Mouse (Mus musculus): Measurements from ENCODE around the gene Sh3glb2. TPM values are rescaled to one million over a fixed set of nuclear protein-coding genes. Genes with fewer than 3 reads are reported as not detected.

Sh3glb2 gene
- polyA plus RNA-seq, 1 experiment: 30.8 TPM

DNA sequence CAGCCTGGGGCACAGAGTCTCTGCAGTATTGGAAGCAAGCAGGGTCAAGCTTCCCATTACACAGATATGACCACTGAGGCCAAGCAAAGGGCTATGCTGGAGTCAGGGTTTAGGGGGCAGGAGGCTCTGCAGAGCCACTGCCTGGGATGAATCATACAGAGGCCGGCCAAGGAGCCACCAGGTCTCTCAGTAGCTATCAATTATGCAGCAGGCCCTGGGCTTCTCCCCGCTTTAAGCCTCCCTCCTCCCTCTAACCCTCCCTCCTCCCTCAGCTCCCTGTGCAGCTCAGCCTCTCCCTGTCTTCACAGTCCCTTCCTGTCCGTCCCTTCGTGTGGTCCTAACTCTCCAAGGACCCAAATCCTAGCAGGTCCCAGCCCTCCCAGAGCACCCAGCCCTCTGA is 2.9 kb downstream of the Sh3glb2 start:
- H3K36me3 ChIP-seq (ENCODE audit: control insufficient read depth, insufficient read depth, low read length, poor library complexity, severe bottlenecking): no peaks in the 10 kb centered on the region
- no peak overlapping the region for H3K27ac ChIP-seq (ENCODE audit: insufficient read depth, low read length)
- H3K4me1 ChIP-seq (ENCODE audit: control insufficient read depth, insufficient read depth, low read length): peaks cover 3% of the 10 kb centered on the region
- no peak overlapping the region for H3K9ac ChIP-seq (ENCODE audit: low read depth, poor library complexity, severe bottlenecking)
- H3K4me3 ChIP-seq (ENCODE audit: low read depth, low read length): no peak overlapping the region
- TF ChIP-seq CTCF (IDR thresholded peaks at IDR 0.05; ENCODE audit: low read depth, low read length) (no peak), EP300 (IDR thresholded peaks at IDR 0.05; ENCODE audit: insufficient read depth, low read depth, low read length) (no peak), POLR2A (IDR thresholded peaks at IDR 0.05; ENCODE audit: insufficient read depth, low read length) (no peak)
- no peaks in the 10 kb centered on the region for H3K9me3 ChIP-seq (replicated peaks; ENCODE audit: control insufficient read depth, insufficient read depth, low read length, poor library complexity, severe bottlenecking)
- no peaks in the 10 kb centered on the region for H3K27me3 ChIP-seq (ENCODE audit: control insufficient read depth, insufficient read depth, low read length, poor library complexity, severe bottlenecking)

DNA sequence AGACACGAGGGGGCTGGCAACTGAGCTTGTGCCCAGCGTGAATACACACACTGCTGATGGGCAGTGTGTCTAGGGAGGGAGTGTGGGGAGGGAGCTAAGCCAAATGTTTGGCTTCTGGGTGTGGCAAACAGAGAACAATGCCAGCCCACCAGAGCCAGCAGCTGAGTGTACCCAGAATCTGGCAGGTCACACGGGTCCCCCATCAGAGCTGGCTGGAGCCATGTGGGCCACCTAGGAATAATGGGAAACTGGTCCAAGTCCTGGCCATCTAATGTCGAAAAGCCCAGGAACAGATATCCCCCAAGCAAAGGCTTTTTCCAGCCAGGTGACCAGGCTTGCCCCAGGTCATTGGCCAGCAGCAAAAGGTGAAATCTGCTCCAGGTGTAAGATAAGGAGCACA is 3.3 kb downstream of the Sh3glb2 start:
- H3K9ac ChIP-seq (ENCODE audit: low read depth, poor library complexity, severe bottlenecking): no peak overlapping the region
- peaks cover 3% of the 10 kb centered on the region for H3K4me1 ChIP-seq (ENCODE audit: control insufficient read depth, insufficient read depth, low read length)
- H3K9me3 ChIP-seq (replicated peaks; ENCODE audit: control insufficient read depth, insufficient read depth, low read length, poor library complexity, severe bottlenecking): no peaks in the 10 kb centered on the region
- TF ChIP-seq POLR2A (IDR thresholded peaks at IDR 0.05; ENCODE audit: insufficient read depth, low read length) (no peak), EP300 (IDR thresholded peaks at IDR 0.05; ENCODE audit: insufficient read depth, low read depth, low read length) (no peak), CTCF (IDR thresholded peaks at IDR 0.05; ENCODE audit: low read depth, low read length) (no peak)
- no peaks in the 10 kb centered on the region for H3K36me3 ChIP-seq (ENCODE audit: control insufficient read depth, insufficient read depth, low read length, poor library complexity, severe bottlenecking)
- no peaks in the 10 kb centered on the region for H3K27me3 ChIP-seq (ENCODE audit: control insufficient read depth, insufficient read depth, low read length, poor library complexity, severe bottlenecking)
- H3K4me3 ChIP-seq (ENCODE audit: low read depth, low read length): no peak overlapping the region
- H3K27ac ChIP-seq (ENCODE audit: insufficient read depth, low read length): no peak overlapping the region

- H3K4me1 ChIP-seq (ENCODE audit: control insufficient read depth, insufficient read depth, low read length): no peaks in the 10 kb centered on the region
- no peaks in the 10 kb centered on the region for H3K36me3 ChIP-seq (ENCODE audit: control insufficient read depth, insufficient read depth, low read length, poor library complexity, severe bottlenecking)
- no peak overlapping the region for H3K4me3 ChIP-seq (ENCODE audit: low read depth, low read length)
- 0 out of 2 replicates have a peak overlapping the region, but pooled peaks have one; percentile 23 for H3K27ac ChIP-seq (ENCODE audit: insufficient read depth, low read length)
- no peak for TF ChIP-seq EP300 (IDR thresholded peaks at IDR 0.05; ENCODE audit: insufficient read depth, low read depth, low read length)
- TF ChIP-seq CTCF (IDR thresholded peaks at IDR 0.05; ENCODE audit: low read depth, low read length): no peak
- no peak for TF ChIP-seq POLR2A (IDR thresholded peaks at IDR 0.05; ENCODE audit: insufficient read depth, low read length)
- H3K9me3 ChIP-seq (replicated peaks; ENCODE audit: control insufficient read depth, insufficient read depth, low read length, poor library complexity, severe bottlenecking): no peaks in the 10 kb centered on the region
- no peaks in the 10 kb centered on the region for H3K27me3 ChIP-seq (ENCODE audit: control insufficient read depth, insufficient read depth, low read length, poor library complexity, severe bottlenecking)
- no peak overlapping the region for H3K9ac ChIP-seq (ENCODE audit: low read depth, poor library complexity, severe bottlenecking)
These were observed 8.0 kb downstream of the Sh3glb2 start for GRCm38 (mm10) chr2:30351149-30351548.

- no peaks in the 10 kb centered on the region for H3K27me3 ChIP-seq (ENCODE audit: control insufficient read depth, insufficient read depth, low read length, poor library complexity, severe bottlenecking)
- H3K9me3 ChIP-seq (replicated peaks; ENCODE audit: control insufficient read depth, insufficient read depth, low read length, poor library complexity, severe bottlenecking): no peaks in the 10 kb centered on the region
- H3K36me3 ChIP-seq (ENCODE audit: control insufficient read depth, insufficient read depth, low read length, poor library complexity, severe bottlenecking): peaks cover 5% of the 10 kb centered on the region
- no peak overlapping the region for H3K4me3 ChIP-seq (ENCODE audit: low read depth, low read length)
- TF ChIP-seq CTCF (IDR thresholded peaks at IDR 0.05; ENCODE audit: low read depth, low read length) (no peak), POLR2A (IDR thresholded peaks at IDR 0.05; ENCODE audit: insufficient read depth, low read length) (no peak), EP300 (IDR thresholded peaks at IDR 0.05; ENCODE audit: insufficient read depth, low read depth, low read length) (no peak)
- no peak overlapping the region for H3K27ac ChIP-seq (ENCODE audit: insufficient read depth, low read length)
- H3K4me1 ChIP-seq (ENCODE audit: control insufficient read depth, insufficient read depth, low read length): no peaks in the 10 kb centered on the region
- no peak overlapping the region for H3K9ac ChIP-seq (ENCODE audit: low read depth, poor library complexity, severe bottlenecking)
These were observed 9.9 kb downstream of the Sh3glb2 start for GRCm38 (mm10) chr2:30349196-30349595.

DNA sequence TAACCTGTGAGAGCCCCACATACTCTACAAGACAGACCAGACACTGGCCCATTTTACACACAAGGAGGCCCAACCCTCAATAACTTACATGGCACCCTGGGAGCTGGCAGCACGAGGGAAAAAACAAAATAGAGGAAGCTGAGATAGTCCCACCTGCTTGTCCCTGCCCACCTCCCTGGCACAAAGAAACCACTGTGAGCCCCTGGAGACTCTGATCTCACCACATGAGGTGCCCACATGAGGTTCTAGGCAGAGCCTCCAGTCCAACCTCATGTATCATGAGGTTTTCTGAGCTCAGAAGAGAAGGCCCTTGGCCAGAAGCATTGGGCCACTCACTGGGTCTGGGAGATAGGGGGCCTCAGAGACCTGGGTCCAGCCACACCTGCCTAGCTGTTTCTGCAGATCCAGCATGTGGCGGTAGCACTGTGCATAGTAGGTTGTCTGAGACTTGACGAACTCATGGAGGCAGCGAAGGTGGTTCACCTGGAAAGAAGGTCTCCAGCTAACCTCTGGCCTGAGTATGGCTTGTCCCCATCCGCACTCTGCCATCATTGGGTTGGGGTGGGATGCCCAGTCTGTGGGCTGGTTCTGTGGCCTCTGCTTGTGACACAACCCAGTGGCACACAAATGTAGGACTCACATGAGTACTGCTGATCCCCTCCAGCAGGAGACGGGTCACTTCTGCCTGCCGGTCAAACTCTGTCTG is 13.0 kb downstream of the Sh3glb2 start:
- Histone ChIP-seq H3K9me3 (replicated peaks; ENCODE audit: control insufficient read depth, insufficient read depth, low read length, poor library complexity, severe bottlenecking) (no peaks in the 10 kb centered on the region), H3K4me3 (ENCODE audit: low read depth, low read length) (no peak overlapping the region), H3K27ac (ENCODE audit: insufficient read depth, low read length) (no peak overlapping the region), H3K9ac (ENCODE audit: low read depth, poor library complexity, severe bottlenecking) (no peak overlapping the region), H3K4me1 (ENCODE audit: control insufficient read depth, insufficient read depth, low read length) (no peaks in the 10 kb centered on the region), H3K27me3 (ENCODE audit: control insufficient read depth, insufficient read depth, low read length, poor library complexity, severe bottlenecking) (no peaks in the 10 kb centered on the region), H3K36me3 (ENCODE audit: control insufficient read depth, insufficient read depth, low read length, poor library complexity, severe bottlenecking) (peaks cover 29% of the 10 kb centered on the region)
- no peak for TF ChIP-seq POLR2A (IDR thresholded peaks at IDR 0.05; ENCODE audit: insufficient read depth, low read length)
- no peak for TF ChIP-seq CTCF (IDR thresholded peaks at IDR 0.05; ENCODE audit: low read depth, low read length)
- no peak for TF ChIP-seq EP300 (IDR thresholded peaks at IDR 0.05; ENCODE audit: insufficient read depth, low read depth, low read length)

DNA sequence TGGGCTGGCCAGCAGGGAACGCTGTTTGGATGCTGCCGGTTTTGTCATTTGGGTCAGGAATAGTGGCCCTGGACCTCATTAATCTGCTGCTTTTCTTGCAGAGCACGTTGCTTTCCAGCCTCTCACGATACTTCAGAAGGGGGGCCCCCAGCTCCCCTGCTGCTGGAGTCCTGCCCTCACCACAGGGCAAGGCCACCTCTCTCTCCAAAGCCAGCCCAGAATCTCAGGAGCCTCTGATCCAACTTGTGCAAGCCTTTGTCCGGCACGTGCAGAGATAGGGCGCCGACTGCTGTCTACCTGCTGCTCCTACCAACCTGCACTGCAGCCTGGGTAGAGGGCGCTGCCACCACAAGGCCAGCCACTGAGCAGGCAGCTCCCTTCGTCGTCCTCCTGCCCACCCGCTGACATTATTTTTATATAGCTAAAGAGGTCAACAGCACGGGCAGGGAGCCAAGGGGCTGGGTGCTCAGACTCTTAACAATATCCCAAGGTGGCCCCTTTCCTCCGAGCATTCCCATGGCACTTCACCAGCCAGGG is 15.5 kb downstream of the Sh3glb2 start:
- H3K27ac ChIP-seq (ENCODE audit: insufficient read depth, low read length): no peak overlapping the region
- H3K9me3 ChIP-seq (replicated peaks; ENCODE audit: control insufficient read depth, insufficient read depth, low read length, poor library complexity, severe bottlenecking): no peaks in the 10 kb centered on the region
- TF ChIP-seq EP300 (IDR thresholded peaks at IDR 0.05; ENCODE audit: insufficient read depth, low read depth, low read length) (no peak), CTCF (IDR thresholded peaks at IDR 0.05; ENCODE audit: low read depth, low read length) (peak; percentile 19), POLR2A (IDR thresholded peaks at IDR 0.05; ENCODE audit: insufficient read depth, low read length) (no peak)
- no peak overlapping the region for H3K9ac ChIP-seq (ENCODE audit: low read depth, poor library complexity, severe bottlenecking)
- no peak overlapping the region for H3K4me3 ChIP-seq (ENCODE audit: low read depth, low read length)
- H3K27me3 ChIP-seq (ENCODE audit: control insufficient read depth, insufficient read depth, low read length, poor library complexity, severe bottlenecking): no peaks in the 10 kb centered on the region
- H3K4me1 ChIP-seq (ENCODE audit: control insufficient read depth, insufficient read depth, low read length): no peaks in the 10 kb centered on the region
- peaks cover 43% of the 10 kb centered on the region for H3K36me3 ChIP-seq (ENCODE audit: control insufficient read depth, insufficient read depth, low read length, poor library complexity, severe bottlenecking)
